Mouse (Mus musculus) heart, embryonic 15.5 days (tissue): Measurements from ENCODE around the gene Ppp2r2c. TPM values are rescaled to one million over a fixed set of nuclear protein-coding genes. Genes with fewer than 3 reads are reported as not detected.

Source experiments
- ATAC-seq: fragments of 200-750 bp; cut with Nextera tagmentation; replicated peaks from 2 replicates; pipeline ENCODE4 v1.8.0; 2017; ENCODE audit warnings: low read depth, moderate TSS enrichment; ENCODE audit not compliant: insufficient number of reproducible peaks, insufficient read depth, low FRiP score
- H3K27ac ChIP-seq: fragments of 300-500 bp; sonication (generic); 2 replicates; pipeline ENCODE4 v1.5.1; 2015; ENCODE audit warnings: mild to moderate bottlenecking, inconsistent platforms
- H3K27me3 ChIP-seq: fragments of 300-500 bp; sonication (generic); 2 replicates; pipeline ENCODE4 v1.6.1; 2015; ENCODE audit warnings: inconsistent platforms
- H3K36me3 ChIP-seq: fragments of 300-500 bp; sonication (generic); 2 replicates; pipeline ENCODE4 v1.6.1; 2015; ENCODE audit warnings: mild to moderate bottlenecking, inconsistent platforms
- H3K4me1 ChIP-seq: fragments of 300-500 bp; sonication (generic); replicated peaks from 2 replicates; pipeline ENCODE4 v1.6.1; 2015; ENCODE audit warnings: inconsistent platforms
- H3K4me2 ChIP-seq: fragments of 300-500 bp; sonication (generic); 2 replicates; pipeline ENCODE4 v1.6.1; 2015; ENCODE audit warnings: inconsistent platforms, mild to moderate bottlenecking, moderate library complexity
- H3K4me3 ChIP-seq: fragments of 300-500 bp; sonication (generic); 2 replicates; pipeline ENCODE4 v1.5.1; 2015; ENCODE audit warnings: mild to moderate bottlenecking, inconsistent platforms
- H3K9ac ChIP-seq: fragments of 300-500 bp; sonication (generic); 2 replicates; pipeline ENCODE4 v1.6.1; 2015; ENCODE audit warnings: mild to moderate bottlenecking, inconsistent platforms
- H3K9me3 ChIP-seq: fragments of 300-500 bp; sonication (generic); replicated peaks from 2 replicates; pipeline ENCODE4 v1.6.1; 2016; ENCODE audit warnings: inconsistent platforms
- WGBS: fragments of 180-500 bp; shearing (Covaris S2); methylation state at CpG from one replicate; pipeline ENCODE4 v1.1.7; 2015; ENCODE audit warnings: mixed read lengths; 5-methylcytosine and 5-hydroxymethylcytosine counted together
- polyA plus RNA-seq: library from polyadenylated mRNA; unstranded; fragments of >200 nt; fragmentation: Nextera tagmentation; extraction: Ambion mirVana; gene quantifications from 2 replicates; pipeline ENCODE4 v1.2.1, GENCODE M21; 2015

Gene Ppp2r2c
- polyA plus RNA-seq, 1 experiment from 2014 or later, result 0.10 TPM

DNA sequence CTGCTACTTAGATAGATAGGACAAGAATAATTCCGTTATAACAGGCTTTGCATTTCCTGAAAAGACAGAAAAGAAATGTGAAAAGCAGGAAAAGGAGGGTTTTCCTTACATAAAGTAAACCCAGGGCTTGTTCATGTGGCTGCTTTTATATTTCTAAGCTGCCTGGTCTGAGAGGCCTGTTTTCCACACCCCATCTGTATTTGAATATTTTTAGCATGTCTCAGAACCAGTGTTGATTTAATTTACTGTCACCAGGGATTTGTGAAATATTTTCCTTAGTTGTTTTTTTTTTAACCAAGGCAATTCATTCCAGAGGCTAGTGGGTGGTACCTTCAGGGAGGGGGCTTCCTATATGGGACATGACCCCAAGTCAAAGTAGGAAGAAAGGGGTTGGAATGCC is 26.6 kb upstream of the Ppp2r2c start:
- no peaks in the 10 kb centered on the region for H3K27me3 ChIP-seq
- H3K27ac ChIP-seq, result no peak overlapping the region
- H3K4me3 ChIP-seq, result no peak overlapping the region
- H3K9ac ChIP-seq, result no peak overlapping the region
- no peaks in the 10 kb centered on the region for H3K4me1 ChIP-seq
- no peak for ATAC-seq
- H3K4me2 ChIP-seq, result no peak overlapping the region
- WGBS, result 31% methylated on average over 1 of the region's 1 CpGs
- no peaks in the 10 kb centered on the region for H3K36me3 ChIP-seq
- H3K9me3 ChIP-seq, result no peaks in the 10 kb centered on the region

DNA sequence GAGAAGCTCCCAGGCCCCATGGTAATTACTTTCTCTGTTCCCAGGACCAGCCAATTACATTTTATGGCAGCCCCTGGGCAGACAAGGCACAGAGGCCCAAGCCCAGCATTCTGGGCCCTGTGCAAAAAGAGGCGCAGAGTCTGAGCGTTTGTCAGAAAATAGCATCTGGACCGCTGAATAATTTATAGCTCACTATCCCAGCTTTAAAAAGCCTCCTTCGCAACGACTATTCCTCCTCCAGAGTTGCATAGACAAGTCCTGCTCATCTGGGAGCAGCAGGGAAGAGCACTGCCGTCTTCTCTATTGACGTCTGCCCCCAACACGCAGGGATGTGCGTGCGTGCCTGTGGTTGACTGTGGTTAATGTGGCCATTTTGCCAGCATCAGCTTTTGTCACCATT is 23.8 kb upstream of the Ppp2r2c start:
- H3K9ac ChIP-seq, result no peak overlapping the region
- 82% methylated on average over 10 of the region's 10 CpGs for WGBS
- no peaks in the 10 kb centered on the region for H3K4me1 ChIP-seq
- no peaks in the 10 kb centered on the region for H3K9me3 ChIP-seq
- no peak overlapping the region for H3K27ac ChIP-seq
- no peaks in the 10 kb centered on the region for H3K36me3 ChIP-seq
- no peak overlapping the region for H3K4me3 ChIP-seq
- H3K27me3 ChIP-seq, result no peaks in the 10 kb centered on the region; the same call in 1 of the 2 replicates
- no peak for ATAC-seq
- H3K4me2 ChIP-seq, result no peak overlapping the region

- no peak overlapping the region for H3K4me3 ChIP-seq
- H3K27ac ChIP-seq, result no peak overlapping the region
- H3K27me3 ChIP-seq, result peaks cover 6% of the 10 kb centered on the region
- H3K36me3 ChIP-seq, result no peaks in the 10 kb centered on the region
- H3K4me1 ChIP-seq, result no peaks in the 10 kb centered on the region
- 61% methylated on average over 4 of the region's 4 CpGs for WGBS
- no peak for ATAC-seq
- H3K9me3 ChIP-seq, result no peaks in the 10 kb centered on the region
- H3K9ac ChIP-seq, result no peak overlapping the region
- no peak overlapping the region for H3K4me2 ChIP-seq
Measured at GRCm38 (mm10) chr5:36851572-36851971, 16.7 kb upstream of the Ppp2r2c start.

- no peak overlapping the region for H3K4me3 ChIP-seq
- no peak overlapping the region for H3K9ac ChIP-seq
- no peak for ATAC-seq
- H3K4me1 ChIP-seq, result no peaks in the 10 kb centered on the region
- H3K27ac ChIP-seq, result no peak overlapping the region
- 74% methylated on average over 3 of the region's 3 CpGs for WGBS
- no peaks in the 10 kb centered on the region for H3K9me3 ChIP-seq
- H3K4me2 ChIP-seq, result no peak overlapping the region
- H3K27me3 ChIP-seq, result peaks cover 9% of the 10 kb centered on the region; the same call in 1 of the 2 replicates
- no peaks in the 10 kb centered on the region for H3K36me3 ChIP-seq
Measured at GRCm38 (mm10) chr5:36855180-36855579, 13.1 kb upstream of the Ppp2r2c start.

- Histone ChIP-seq H3K4me1 (no peaks in the 10 kb centered on the region), H3K27me3 (peaks cover 9% of the 10 kb centered on the region; the same call in 1 of the 2 replicates), H3K9ac (no peak overlapping the region), H3K4me2 (no peak overlapping the region), H3K36me3 (no peaks in the 10 kb centered on the region), H3K27ac (no peak overlapping the region), H3K9me3 (no peaks in the 10 kb centered on the region), H3K4me3 (no peak overlapping the region)
- 80% methylated on average over 7 of the region's 7 CpGs for WGBS
- no peak for ATAC-seq
Measured at GRCm38 (mm10) chr5:36856529-36856928, 11.8 kb upstream of the Ppp2r2c start.

DNA sequence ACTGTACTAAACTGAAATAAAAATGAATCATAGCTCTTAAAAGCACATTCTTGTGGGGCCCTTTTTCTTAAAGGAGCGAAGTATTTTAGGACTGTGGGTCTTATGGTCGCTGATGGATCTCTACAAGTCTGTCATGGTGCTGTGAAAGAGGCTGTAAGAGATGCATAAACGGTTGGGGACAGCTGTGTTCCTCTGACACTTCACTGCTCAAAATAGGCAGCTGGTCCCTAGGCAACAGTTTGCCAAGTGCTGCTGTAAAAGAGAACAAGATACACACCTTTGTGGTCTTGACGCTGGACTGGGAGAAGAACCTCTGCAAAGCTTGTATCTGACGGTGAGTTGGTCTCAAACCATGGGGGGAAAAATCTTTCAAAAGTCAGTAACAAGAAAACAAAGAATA is 10.8 kb upstream of the Ppp2r2c start:
- H3K4me3 ChIP-seq, result no peak overlapping the region
- no peak overlapping the region for H3K27ac ChIP-seq
- no peaks in the 10 kb centered on the region for H3K9me3 ChIP-seq
- no peak overlapping the region for H3K9ac ChIP-seq
- H3K4me2 ChIP-seq, result no peak overlapping the region
- ATAC-seq, result no peak
- 71% methylated on average over 5 of the region's 5 CpGs for WGBS
- H3K36me3 ChIP-seq, result no peaks in the 10 kb centered on the region
- peaks cover 19% of the 10 kb centered on the region for H3K27me3 ChIP-seq
- H3K4me1 ChIP-seq, result no peaks in the 10 kb centered on the region

DNA sequence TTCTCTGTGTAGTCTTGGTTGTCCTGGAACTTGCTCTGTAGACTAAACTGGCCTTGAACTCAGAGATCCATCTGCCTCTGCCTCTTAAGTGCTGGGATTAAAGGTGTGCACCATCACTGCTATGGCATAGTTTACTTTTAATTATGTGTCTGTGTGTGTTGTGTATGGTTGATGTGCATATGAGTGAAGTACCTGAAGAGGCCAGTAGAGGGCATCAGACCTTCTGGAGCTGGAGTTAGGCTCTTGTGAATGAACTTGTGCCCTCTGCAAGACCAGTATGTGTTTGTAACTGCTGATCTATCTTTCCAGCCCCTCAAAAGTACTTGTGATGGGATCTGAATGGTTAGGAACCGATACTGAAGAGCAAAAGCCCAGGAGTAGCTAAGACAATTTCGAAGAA is 7.2 kb upstream of the Ppp2r2c start:
- WGBS, result 93% methylated on average over 2 of the region's 2 CpGs
- peaks cover 53% of the 10 kb centered on the region for H3K27me3 ChIP-seq

GRCm38 (mm10) chr5:36866701-36867250 is 1.5 kb upstream of the Ppp2r2c start:
- Histone ChIP-seq H3K27ac (no peak overlapping the region), H3K9ac (no peak overlapping the region), H3K9me3 (no peaks in the 10 kb centered on the region), H3K27me3 (peaks cover 99% of the 10 kb centered on the region), H3K4me2 (no peak overlapping the region), H3K4me1 (peaks cover 22% of the 10 kb centered on the region), H3K4me3 (no peak overlapping the region), H3K36me3 (no peaks in the 10 kb centered on the region)
- no peak for ATAC-seq
- WGBS, result 65% methylated on average over 7 of the region's 7 CpGs

More for the DNA sequence above, 7.2 kb upstream of the Ppp2r2c start:
- Histone ChIP-seq H3K4me2 (no peak overlapping the region), H3K4me3 (no peak overlapping the region), H3K4me1 (no peaks in the 10 kb centered on the region), H3K36me3 (no peaks in the 10 kb centered on the region), H3K9me3 (no peaks in the 10 kb centered on the region), H3K27ac (no peak overlapping the region), H3K9ac (no peak overlapping the region)
- no peak for ATAC-seq

- Histone ChIP-seq H3K4me2 (no peak overlapping the region), H3K27me3 (peaks cover 99% of the 10 kb centered on the region), H3K9ac (no peak overlapping the region), H3K4me1 (peaks cover 22% of the 10 kb centered on the region), H3K4me3 (no peak overlapping the region), H3K36me3 (no peaks in the 10 kb centered on the region), H3K27ac (no peak overlapping the region), H3K9me3 (no peaks in the 10 kb centered on the region)
- ATAC-seq, result no peak
- WGBS, result 4% methylated on average over 6 of the region's 6 CpGs
Measured at GRCm38 (mm10) chr5:36867561-36867960, 752 bp upstream of the Ppp2r2c start.

GRCm38 (mm10) chr5:36869186-36869577 is 869 bp downstream of the Ppp2r2c start:
- Histone ChIP-seq H3K27ac (no peak overlapping the region), H3K36me3 (no peaks in the 10 kb centered on the region), H3K4me3 (peak overlapping the region; percentile 44), H3K4me2 (peak overlapping the region; percentile 78), H3K9ac (no peak overlapping the region), H3K4me1 (peaks cover 22% of the 10 kb centered on the region), H3K27me3 (peaks cover 96% of the 10 kb centered on the region), H3K9me3 (no peaks in the 10 kb centered on the region)
- ATAC-seq, result no peak
- WGBS, result 4% methylated on average over 7 of the region's 7 CpGs

DNA sequence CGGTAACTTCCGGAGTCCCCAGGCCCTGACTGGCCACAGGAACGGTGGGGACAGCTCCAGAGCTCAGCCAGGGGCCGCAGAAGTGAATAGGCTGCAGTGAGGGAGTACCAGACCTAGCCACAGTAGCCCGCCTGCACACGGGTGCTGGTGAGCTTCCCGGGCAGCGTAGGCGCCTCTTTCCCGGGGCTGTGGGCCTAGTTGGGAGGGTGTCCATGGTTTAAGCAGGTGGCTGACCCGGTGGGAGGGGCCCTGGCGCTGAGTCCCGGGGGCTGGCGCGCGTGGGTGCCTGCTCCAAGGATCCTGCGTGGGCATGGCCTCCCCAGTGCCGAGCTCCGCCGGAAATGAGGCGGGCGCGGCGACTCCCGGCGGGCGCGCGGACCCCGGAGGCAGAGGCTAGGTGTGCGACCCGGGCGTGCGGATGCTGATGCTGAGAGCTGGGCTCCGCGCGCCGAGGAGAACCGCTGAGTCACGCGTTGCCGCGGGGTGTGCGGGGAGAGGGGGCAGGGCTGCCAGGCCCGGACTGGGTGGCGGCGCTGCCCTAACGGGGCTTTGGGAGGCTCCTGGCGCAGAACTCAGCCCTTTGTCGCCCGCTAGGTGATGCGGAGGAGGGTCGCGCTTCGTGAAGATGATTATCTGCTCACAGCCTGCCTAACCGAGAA is 1.4 kb downstream of the Ppp2r2c start:
- Histone ChIP-seq H3K27me3 (peaks cover 96% of the 10 kb centered on the region), H3K9me3 (no peaks in the 10 kb centered on the region), H3K9ac (no peak overlapping the region), H3K4me1 (peaks cover 22% of the 10 kb centered on the region), H3K4me2 (peak overlapping the region; percentile 78), H3K4me3 (peak overlapping the region; percentile 44), H3K27ac (no peak overlapping the region), H3K36me3 (no peaks in the 10 kb centered on the region)
- 1% methylated on average over 56 of the region's 56 CpGs for WGBS
- ATAC-seq, result no peak

- WGBS, result 76% methylated on average over 6 of the region's 6 CpGs
- H3K9me3 ChIP-seq, result no peaks in the 10 kb centered on the region
- peaks cover 91% of the 10 kb centered on the region for H3K27me3 ChIP-seq
- no peaks in the 10 kb centered on the region for H3K36me3 ChIP-seq
- H3K27ac ChIP-seq, result no peak overlapping the region
- no peak overlapping the region for H3K4me2 ChIP-seq
- H3K9ac ChIP-seq, result no peak overlapping the region
- no peak for ATAC-seq
- H3K4me3 ChIP-seq, result no peak overlapping the region
- H3K4me1 ChIP-seq, result peaks cover 22% of the 10 kb centered on the region
Measured at GRCm38 (mm10) chr5:36870916-36871315, 2.6 kb downstream of the Ppp2r2c start.
